Mouse (Mus musculus): Measurements from ENCODE around the gene Rsbn1.

DNA sequence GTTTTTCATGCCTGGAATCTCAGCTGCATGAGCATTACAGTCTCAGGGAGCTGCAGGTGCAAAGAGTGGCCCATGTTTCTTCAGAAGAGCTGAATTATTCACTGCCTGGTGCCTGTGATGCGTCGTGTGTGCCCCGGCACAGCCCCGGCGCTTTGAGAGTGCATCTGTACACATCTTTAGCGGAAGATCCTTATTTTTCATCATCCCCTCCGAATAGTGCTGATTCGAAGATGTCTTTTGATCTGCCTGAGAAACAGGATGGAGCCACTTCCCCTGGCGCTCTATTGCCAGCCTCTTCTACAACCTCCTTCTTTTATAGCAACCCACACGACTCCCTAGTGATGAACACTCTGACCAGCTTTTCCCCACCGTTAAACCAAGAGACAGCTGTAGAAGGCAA, 28.0 kb upstream of the Rsbn1 start:
- TF ChIP-seq CTCF (IDR thresholded peaks at IDR 0.05; ENCODE audit: insufficient read depth, low read length) (no peak), POLR2A (IDR thresholded peaks at IDR 0.05; ENCODE audit: borderline replicate concordance, extremely low read depth, low read depth, low read length) (no peak)

Data from lung, adult 2 months (tissue).